Mouse (Mus musculus): ENCODE results near the gene Egfr. TPM values are rescaled to one million over a fixed set of nuclear protein-coding genes. Genes with fewer than 3 reads are reported as not detected.

Egfr gene
- total RNA-seq, 2 experiments from 2014 or later = not detected

- no peak for ATAC-seq (replicated peaks; ENCODE audit: low FRiP score, poor library complexity, severe bottlenecking)
Observed at GRCm38 (mm10) chr11:16819424-16819823, 67.4 kb downstream of the Egfr start.

GRCm38 (mm10) chr11:16820138-16820537 is 68.1 kb downstream of the Egfr start:
- no peak for ATAC-seq (replicated peaks; ENCODE audit: low FRiP score, poor library complexity, severe bottlenecking)

GRCm38 (mm10) chr11:16821668-16822254 is 69.8 kb downstream of the Egfr start:
- no peak for ATAC-seq (replicated peaks; ENCODE audit: low FRiP score, poor library complexity, severe bottlenecking)

GRCm38 (mm10) chr11:16823830-16824545 is 72.0 kb downstream of the Egfr start:
- no peak for ATAC-seq (replicated peaks; ENCODE audit: low FRiP score, poor library complexity, severe bottlenecking)

GRCm38 (mm10) chr11:16829468-16829867 is 77.5 kb downstream of the Egfr start:
- no peak for ATAC-seq (replicated peaks; ENCODE audit: low FRiP score, poor library complexity, severe bottlenecking)

GRCm38 (mm10) chr11:16830531-16831227 is 78.7 kb downstream of the Egfr start:
- ATAC-seq (replicated peaks; ENCODE audit: low FRiP score, poor library complexity, severe bottlenecking) = no peak

GRCm38 (mm10) chr11:16831974-16832464 is 80.0 kb downstream of the Egfr start:
- ATAC-seq (replicated peaks; ENCODE audit: low FRiP score, poor library complexity, severe bottlenecking) = no peak

GRCm38 (mm10) chr11:16838772-16839171 is 86.8 kb downstream of the Egfr start:
- ATAC-seq (replicated peaks; ENCODE audit: low FRiP score, poor library complexity, severe bottlenecking) = no peak

- no peak for ATAC-seq (replicated peaks; ENCODE audit: low FRiP score, poor library complexity, severe bottlenecking)
Observed at GRCm38 (mm10) chr11:16842924-16843323, 90.9 kb downstream of the Egfr start.

GRCm38 (mm10) chr11:16843889-16844568 is 92.0 kb downstream of the Egfr start:
- ATAC-seq (replicated peaks; ENCODE audit: low FRiP score, poor library complexity, severe bottlenecking) = no peak

- ATAC-seq (replicated peaks; ENCODE audit: low FRiP score, poor library complexity, severe bottlenecking) = no peak
Observed at GRCm38 (mm10) chr11:16848881-16849280, 96.9 kb downstream of the Egfr start.

- ATAC-seq (replicated peaks; ENCODE audit: low FRiP score, poor library complexity, severe bottlenecking) = no peak
Observed at GRCm38 (mm10) chr11:16851361-16851760, 99.4 kb downstream of the Egfr start.

GRCm38 (mm10) chr11:16854111-16854510 is 102.1 kb downstream of the Egfr start:
- ATAC-seq (replicated peaks; ENCODE audit: low FRiP score, poor library complexity, severe bottlenecking) = no peak

GRCm38 (mm10) chr11:16857346-16857745 is 105.3 kb downstream of the Egfr start:
- no peak for ATAC-seq (replicated peaks; ENCODE audit: low FRiP score, poor library complexity, severe bottlenecking)

- ATAC-seq (replicated peaks; ENCODE audit: low FRiP score, poor library complexity, severe bottlenecking) = no peak
Observed at GRCm38 (mm10) chr11:16861037-16861436, 109.0 kb downstream of the Egfr start.

GRCm38 (mm10) chr11:16863547-16863946 is 111.5 kb downstream of the Egfr start:
- ATAC-seq (replicated peaks; ENCODE audit: low FRiP score, poor library complexity, severe bottlenecking) = no peak

- ATAC-seq (replicated peaks; ENCODE audit: low FRiP score, poor library complexity, severe bottlenecking) = no peak
Observed at GRCm38 (mm10) chr11:16864980-16865561, 113.1 kb downstream of the Egfr start.

- no peak for ATAC-seq (replicated peaks; ENCODE audit: low FRiP score, poor library complexity, severe bottlenecking)
Observed at GRCm38 (mm10) chr11:16868051-16868450, 116.0 kb downstream of the Egfr start.

- no peak for ATAC-seq (replicated peaks; ENCODE audit: low FRiP score, poor library complexity, severe bottlenecking)
Observed at GRCm38 (mm10) chr11:16869506-16869905, 117.5 kb downstream of the Egfr start.

- ATAC-seq (replicated peaks; ENCODE audit: low FRiP score, poor library complexity, severe bottlenecking) = no peak
Observed at GRCm38 (mm10) chr11:16871120-16871519, 119.1 kb downstream of the Egfr start.
